In genomic region chr15:83293706-83294645, GRCm38 (mm10) we compare ENCODE assay signal across 9 mouse cellular contexts. TPM values are rescaled to one million over a fixed set of nuclear protein-coding genes. Genes with fewer than 3 reads are reported as not detected.
A peak's percentile ranks its signal among the peaks of the same experiment; 100 is the strongest.
DNase-seq lines count a peak whose midpoint lies in the region; ATAC-seq and TF ChIP-seq lines count a peak whose summit lies in the region.
"Had no signal": no experiment of that assay in that cellular context is flagged by ENCODE, and none has a peak within 500 bp of the region (broad histone marks: within the 10 kb centered on the region; RNA-seq: fewer than 3 reads in every experiment).

No protein-coding gene starts in this region.

- no peak overlapping the region for H3K4me3 ChIP-seq in forebrain, postnatal 0 days (ENCODE audit: low read depth, low read length)
- no peak overlapping the region for H3K4me3 ChIP-seq in forebrain, embryonic 15.5 days
- H3K4me3 ChIP-seq: neural tube, embryonic 12.5 days had no signal

- H3K9ac ChIP-seq in forebrain, postnatal 0 days, result no peak overlapping the region
- H3K9ac ChIP-seq in forebrain, embryonic 15.5 days (replicated peaks), result no peak overlapping the region
- H3K9ac ChIP-seq: neural tube, embryonic 12.5 days had no signal

- TF ChIP-seq CTCF in forebrain, postnatal 0 days (IDR thresholded peaks at IDR 0.05; ENCODE audit: low read depth), result no peak

- no peaks in the 10 kb centered on the region for H3K27me3 ChIP-seq in forebrain, postnatal 0 days (ENCODE audit: insufficient read depth, low read length)
- no peaks in the 10 kb centered on the region for H3K27me3 ChIP-seq in forebrain, embryonic 15.5 days
- H3K27me3 ChIP-seq: neural tube, embryonic 12.5 days had no signal

- no peak overlapping the region for H3K4me2 ChIP-seq in forebrain, postnatal 0 days (ENCODE audit: low read depth)
- H3K4me2 ChIP-seq in forebrain, embryonic 15.5 days (replicated peaks), result no peak overlapping the region
- H3K4me2 ChIP-seq: neural tube, embryonic 12.5 days had no signal

- H3K27ac ChIP-seq in forebrain, postnatal 0 days (ENCODE audit: low read depth, low read length), result no peak overlapping the region
- no peak overlapping the region for H3K27ac ChIP-seq in forebrain, embryonic 15.5 days (replicated peaks)
- H3K27ac ChIP-seq: neural tube, embryonic 12.5 days had no signal

- no peak for ATAC-seq in forebrain, postnatal 0 days
- ATAC-seq in forebrain, embryonic 15.5 days (replicated peaks), result no peak

- no peaks in the 10 kb centered on the region for H3K9me3 ChIP-seq in forebrain, postnatal 0 days (ENCODE audit: low read length)
- no peaks in the 10 kb centered on the region for H3K9me3 ChIP-seq in forebrain, embryonic 15.5 days
- H3K9me3 ChIP-seq: neural tube, embryonic 12.5 days had no signal

- DNase-seq in forebrain, postnatal 0 days, result peak; percentile 33
- peak; percentile 32 for DNase-seq in urinary bladder, postnatal 14 days (ENCODE audit: low spot score)
- no peak for DNase-seq in urinary bladder, postnatal 10 days (ENCODE audit: low spot score)
- peak; percentile 86 to 92 for DNase-seq in kidney, postnatal 36 days
- DNase-seq in B cell, adult 2 months, result no peak
- no peak for DNase-seq in MN1 (ENCODE audit: low spot score)
- DNase-seq in urinary bladder, adult 2 months (ENCODE audit: low spot score), result no peak

- H3K4me1 ChIP-seq in forebrain, postnatal 0 days (ENCODE audit: insufficient read depth), result no peaks in the 10 kb centered on the region
- H3K4me1 ChIP-seq in forebrain, embryonic 15.5 days, result peaks cover 7% of the 10 kb centered on the region

- whole genome bisulfite sequencing in forebrain, postnatal 0 days, result 68% methylated on average over 8 of the region's 8 CpGs
- WGBS in forebrain, embryonic 15.5 days, result 74% methylated on average over 8 of the region's 8 CpGs

- H3K36me3 ChIP-seq in forebrain, postnatal 0 days (ENCODE audit: insufficient read depth), result peaks cover under 1% of the 10 kb centered on the region; the same call in 1 of the 2 replicates
- H3K36me3 ChIP-seq in forebrain, embryonic 15.5 days, result no peaks in the 10 kb centered on the region

RNA-seq across cellular contexts. Expression of gene A4galt, which starts 42.4 kb away (rescaled TPM):
- total RNA-seq in forebrain, postnatal 0 days (2014; rRNA removed), result 3.3 and 11.6 TPM in 2 replicates
- polyA plus RNA-seq in forebrain, postnatal 0 days (2015; fragmentation: Nextera tagmentation; extraction: Ambion mirVana), result 3.7 and 4.9 TPM in 2 replicates
- polyA plus RNA-seq in forebrain, embryonic 15.5 days (2015; fragmentation: Nextera tagmentation; extraction: Ambion mirVana), result 1.5 and 1.7 TPM in 2 replicates
- 98.2 and 126 TPM in 2 replicates for polyA plus RNA-seq in urinary bladder, adult 2 months (2012; rRNA removed)

RNA-seq across cellular contexts. Expression of gene Arfgap3, which starts 56.1 kb away (rescaled TPM):
- 41.0 and 41.2 TPM in 2 replicates for total RNA-seq in forebrain, postnatal 0 days (2014; rRNA removed)
- polyA plus RNA-seq in forebrain, postnatal 0 days (2015; fragmentation: Nextera tagmentation; extraction: Ambion mirVana), result 32.0 and 33.7 TPM in 2 replicates
- 38.7 and 39.6 TPM in 2 replicates for polyA plus RNA-seq in forebrain, embryonic 15.5 days (2015; fragmentation: Nextera tagmentation; extraction: Ambion mirVana)
- 68.2 and 69.5 TPM in 2 replicates for polyA plus RNA-seq in urinary bladder, adult 2 months (2012; rRNA removed)

Comparison
In these comparisons a context has a peak if more than half of its experiments do, and no peak if none do; other contexts are left out.
1. DNase-seq: peak in forebrain, postnatal 0 days (single experiment), urinary bladder, postnatal 14 days (single experiment) and kidney, postnatal 36 days (2 of 2); none in urinary bladder, postnatal 10 days (single experiment), B cell, adult 2 months (0 of 2), MN1 (single experiment) and urinary bladder, adult 2 months (single experiment).
2. RNA of gene A4galt, which starts 42.4 kb away (polyA plus RNA-seq): 98.2 to 126 TPM in urinary bladder, adult 2 months; 3.7 to 4.9 TPM in forebrain, postnatal 0 days and 1.5 to 1.7 TPM in forebrain, embryonic 15.5 days; every median in the first group is over 10 times any median in the second.